Mouse (Mus musculus) left cerebral cortex, adult 2 months (tissue): ENCODE data around the gene Anks4b. TPM values are rescaled to one million over a fixed set of nuclear protein-coding genes. Genes with fewer than 3 reads are reported as not detected.

Experiments
- DNase-seq, 2 experiments: peaks; one replicate each; pipeline ENCODE4 v3.0.0; 2021 to 2022; ENCODE audit warnings: low spot score in 2 of 2, mixed read lengths in 1 of 2; ENCODE audit errors: extremely low spot score in 1 of 2
- H3K27ac ChIP-seq: fragments of 200-600 bp; 2 replicates; pipeline ENCODE4 v1.8.1; 2022
- H3K4me3 ChIP-seq: fragments of 200-600 bp; 2 replicates; pipeline ENCODE4 v1.8.1; 2022
- CTCF ChIP-seq: fragments of 200-600 bp; IDR thresholded peaks from 2 replicates; pipeline ENCODE4 v1.8.1; 2022; ENCODE audit warnings: antibody characterized with exemption, mild to moderate bottlenecking, moderate library complexity
- intact Hi-C: fragments of 180-260 bp; cut with DNase I; formaldehyde crosslinking; loops from one replicate; pipeline ENCODE4 v1.15.1; 2025
- long read RNA-seq, 2 experiments: library from polyadenylated mRNA; stranded (forward); transcript quantifications; one replicate each; pipeline ENCODE4 v2.0.0; 2021; ENCODE audit warnings: borderline mapping rate in 2 of 2
- total RNA-seq, 2 experiments: library from RNA; stranded (reverse); gene quantifications; 2 replicates each; pipeline ENCODE4 v1.2.3; 2021

Anks4b gene
- under 1 TPM; 0.28 to 0.38 TPM for total RNA-seq
- long read RNA-seq, experiment 1 = 0 reads
- long read RNA-seq, experiment 2 = 0 reads

GRCm38 (mm10) chr7:120173603-120174244 lies at the start of gene Anks4b:
Gene Anks4b (plus strand): TSS chr7:120173858.
- intact Hi-C loops = no loop called here
- H3K27ac ChIP-seq = no peak within 1 kb of the TSS
- no peak for TF ChIP-seq CTCF

GRCm38 (mm10) chr7:120124844-120125243 lies 48.8 kb upstream of the Anks4b start:
- Histone ChIP-seq H3K27ac (no peak overlapping the region), H3K4me3 (no peak overlapping the region)
- peak; percentile 70 for TF ChIP-seq CTCF
- intact Hi-C loops = loop anchor here (1.0 kb wide), 2 partner anchors 78 to 202 kb away; partner anchors contain the start of gene Abca14
- DNase-seq = peak; percentile 75 to 77

More at GRCm38 (mm10) chr7:120173603-120174244, at the start of gene Anks4b:
- H3K4me3 ChIP-seq = no peak within 1 kb of the TSS
- no peak for DNase-seq

DNA sequence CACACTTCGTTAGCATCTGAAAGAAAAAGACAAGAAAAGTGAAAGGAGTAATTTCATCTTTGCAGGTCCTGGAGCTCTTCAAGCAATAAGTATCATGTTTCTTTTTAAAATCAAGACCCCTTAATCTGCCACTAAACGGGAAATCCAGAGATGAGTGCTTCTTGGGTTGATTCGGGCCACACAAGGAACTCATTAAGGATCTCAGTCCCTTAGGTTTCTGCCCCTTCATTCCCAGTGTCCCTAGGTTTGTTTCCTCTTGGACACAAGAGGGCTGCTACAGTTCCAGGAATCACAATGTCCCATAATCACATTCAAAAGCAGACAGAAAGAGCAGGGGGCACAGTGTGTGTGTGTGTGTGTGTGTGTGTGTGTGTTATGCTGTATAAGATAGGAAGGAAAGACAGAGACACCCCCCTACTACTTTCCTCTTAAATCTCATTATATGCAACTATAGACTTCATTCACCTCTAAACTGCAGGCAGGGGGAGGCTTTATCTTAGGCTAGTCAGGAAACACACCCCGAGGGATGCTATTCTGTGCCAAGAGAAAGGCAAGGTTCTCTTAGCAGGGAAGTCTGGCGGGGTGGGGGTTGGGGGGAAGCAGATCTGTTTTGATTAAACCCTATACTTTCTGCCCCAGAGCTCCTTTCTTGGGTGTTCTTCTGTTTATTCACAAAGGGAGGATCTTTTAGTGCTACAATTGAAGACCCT lies 46.5 kb upstream of the Anks4b start:
- intact Hi-C loops = no loop called here
- Histone ChIP-seq H3K27ac (no peak overlapping the region), H3K4me3 (no peak overlapping the region)
- TF ChIP-seq CTCF = no peak
- DNase-seq = no peak

GRCm38 (mm10) chr7:120127686-120128059 lies 46.0 kb upstream of the Anks4b start:
- H3K4me3 ChIP-seq = no peak overlapping the region
- no peak overlapping the region for H3K27ac ChIP-seq
- DNase-seq = no peak
- no peak for TF ChIP-seq CTCF
- intact Hi-C loops = no loop called here

- TF ChIP-seq CTCF = no peak
- no peak overlapping the region for H3K27ac ChIP-seq
- H3K4me3 ChIP-seq = no peak overlapping the region
- intact Hi-C loops = no loop called here
- peak in 1 of 2 experiments; percentile 37 for DNase-seq
Observed at GRCm38 (mm10) chr7:120128951-120129350, 44.7 kb upstream of the Anks4b start.

- H3K4me3 ChIP-seq = no peak overlapping the region
- no peak for DNase-seq
- H3K27ac ChIP-seq = no peak overlapping the region
- TF ChIP-seq CTCF = no peak
- intact Hi-C loops = no loop called here
Observed at GRCm38 (mm10) chr7:120142743-120143142, 30.9 kb upstream of the Anks4b start.

DNA sequence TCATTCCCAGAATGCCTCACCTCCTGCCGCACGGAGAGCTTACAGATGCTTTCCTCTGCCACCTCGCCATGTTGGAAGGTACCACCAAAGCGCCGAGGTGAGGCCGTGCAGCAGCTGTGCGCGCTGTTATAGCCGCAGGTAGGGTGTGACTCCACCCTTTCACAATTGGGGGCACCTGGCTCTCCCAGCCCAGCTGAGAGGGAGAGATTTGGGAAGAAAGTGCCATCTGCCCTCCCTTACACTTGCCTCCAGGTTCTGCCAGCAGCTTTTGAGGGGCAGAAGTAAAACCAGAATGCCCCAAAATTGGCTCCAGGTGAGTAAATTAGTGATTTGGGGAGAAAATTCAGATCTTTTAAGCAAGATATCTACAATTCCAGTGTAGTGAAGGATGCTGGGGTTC lies 28.5 kb upstream of the Anks4b start, which contains the start of gene Zp2:
Gene Zp2 (minus strand): TSS at position 101 of the 400 bp plus-strand sequence.
- no peak for DNase-seq
- intact Hi-C loops = no loop called here
- TF ChIP-seq CTCF = no peak
- Histone ChIP-seq H3K27ac (no peak within 1 kb of the TSS), H3K4me3 (no peak within 1 kb of the TSS)

DNA sequence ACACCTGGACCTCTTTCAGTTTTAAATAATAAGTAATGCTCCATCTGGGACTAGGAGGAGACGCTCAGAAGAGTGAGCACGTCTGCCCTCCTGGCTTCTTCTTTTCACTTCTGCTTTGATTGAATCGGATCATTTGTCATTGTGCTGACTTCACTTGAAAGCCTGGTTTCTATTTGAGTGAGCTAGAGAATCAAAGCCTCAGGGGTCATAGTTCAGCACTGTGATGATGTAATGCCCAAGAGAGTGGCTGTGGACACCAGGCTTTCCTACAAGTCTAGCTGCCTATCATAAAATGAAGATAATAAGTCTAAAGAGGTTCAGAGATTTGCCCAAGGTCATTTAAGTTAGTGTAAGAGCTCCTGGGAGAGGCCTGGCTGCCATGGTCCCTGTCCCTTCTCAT lies 23.4 kb upstream of the Anks4b start:
- Histone ChIP-seq H3K4me3 (no peak overlapping the region), H3K27ac (no peak overlapping the region)
- no peak for DNase-seq
- TF ChIP-seq CTCF = no peak
- intact Hi-C loops = no loop called here

GRCm38 (mm10) chr7:120150898-120151297 lies 22.8 kb upstream of the Anks4b start:
- Histone ChIP-seq H3K4me3 (no peak overlapping the region), H3K27ac (no peak overlapping the region)
- DNase-seq = no peak
- no peak for TF ChIP-seq CTCF
- intact Hi-C loops = no loop called here

GRCm38 (mm10) chr7:120156841-120157409 lies 16.7 kb upstream of the Anks4b start:
- DNase-seq = no peak
- intact Hi-C loops = no loop called here
- H3K27ac ChIP-seq = peak overlapping the region; percentile 65; the same call in 1 of the 2 replicates
- no peak overlapping the region for H3K4me3 ChIP-seq
- TF ChIP-seq CTCF = no peak

DNA sequence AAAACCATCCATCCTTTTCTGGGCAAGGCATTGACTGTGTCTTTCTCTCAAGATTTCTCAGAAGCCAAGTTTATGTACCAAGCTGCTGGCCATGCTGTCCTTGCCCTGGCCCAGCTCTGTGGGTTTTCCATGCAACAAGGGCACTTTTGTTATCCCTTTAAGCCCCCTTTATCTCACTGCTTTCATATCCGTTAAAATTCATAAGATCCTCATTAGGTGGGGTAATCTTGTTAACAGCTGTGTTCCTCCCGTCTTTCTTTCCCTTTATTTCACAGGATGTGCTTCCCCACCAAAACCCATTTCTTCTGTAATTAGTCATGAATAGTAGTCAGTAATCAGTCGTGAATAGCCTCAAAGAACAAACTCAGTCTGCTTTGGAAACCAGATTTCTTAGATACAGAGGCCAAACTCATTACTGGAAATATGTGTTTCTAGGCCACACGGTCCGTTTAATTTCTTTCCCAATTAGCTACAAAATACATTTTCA lies 16.0 kb upstream of the Anks4b start:
- TF ChIP-seq CTCF = no peak
- no peak overlapping the region; the same call in 1 of the 2 replicates for H3K27ac ChIP-seq
- intact Hi-C loops = no loop called here
- no peak for DNase-seq
- no peak overlapping the region for H3K4me3 ChIP-seq

GRCm38 (mm10) chr7:120158121-120158613 lies 15.5 kb upstream of the Anks4b start:
- DNase-seq = no peak
- H3K27ac ChIP-seq = no peak overlapping the region
- intact Hi-C loops = no loop called here
- TF ChIP-seq CTCF = no peak
- H3K4me3 ChIP-seq = no peak overlapping the region
